Mouse (Mus musculus) layer of hippocampus, adult 2 months (tissue): ENCODE data around the gene Fbxw22. TPM values are rescaled to one million over a fixed set of nuclear protein-coding genes. Genes with fewer than 3 reads are reported as not detected.
"Not testable (repeated sequence)": the region's sequence is repeated elsewhere in the genome, so short reads cannot be mapped to it uniquely, and the experiment has no call there.

Experiments used
- DNase-seq, 2 experiments: peaks; one replicate each; pipeline ENCODE4 v3.0.0; 2022; ENCODE audit warnings: low spot score in 2 of 2
- H3K27ac ChIP-seq: fragments of 200-600 bp; 2 replicates; pipeline ENCODE4 v1.8.1; 2022
- H3K4me3 ChIP-seq: fragments of 200-600 bp; 2 replicates; pipeline ENCODE4 v1.8.1; 2022; ENCODE audit warnings: mild to moderate bottlenecking
- CTCF ChIP-seq: fragments of 200-600 bp; conservative IDR thresholded peaks from 2 replicates; pipeline ENCODE4 v1.8.1; 2022; ENCODE audit warnings: antibody characterized with exemption, mild to moderate bottlenecking, moderate library complexity
- long read RNA-seq, 2 experiments: library from polyadenylated mRNA; stranded (forward); transcript quantifications; one replicate each; pipeline ENCODE4 v2.0.0; 2021; ENCODE audit warnings: borderline mapping rate in 2 of 2
- total RNA-seq, 2 experiments: library from RNA; stranded (reverse); gene quantifications; 2 replicates each; pipeline ENCODE4 v1.2.3; 2021

Gene Fbxw22
- not detected for total RNA-seq
- long read RNA-seq, experiment 1, result 0 reads
- long read RNA-seq, experiment 2, result 0 reads

- not testable (repeated sequence) for H3K4me3 ChIP-seq, H3K27ac ChIP-seq, DNase-seq
These were observed at the start of gene Fbxw22 for GRCm38 (mm10) chr9:109404196-109404595. Gene Fbxw22, minus strand, starts transcription at chr9:109404296.

- Histone ChIP-seq H3K4me3 (no peak within 1 kb of the TSS), H3K27ac (no peak within 1 kb of the TSS)
- no peak for TF ChIP-seq CTCF
- no peak for DNase-seq
These were observed 44.9 kb upstream of the Fbxw22 start, which contains the start of gene Fbxw16 for GRCm38 (mm10) chr9:109449040-109449439. Gene Fbxw16, minus strand, starts transcription at chr9:109449140.

- DNase-seq, result no peak
- H3K4me3 ChIP-seq, result no peak overlapping the region
- no peak overlapping the region for H3K27ac ChIP-seq
- no peak for TF ChIP-seq CTCF
These were observed 28.9 kb upstream of the Fbxw22 start for GRCm38 (mm10) chr9:109432956-109433355.

GRCm38 (mm10) chr9:109339559-109339958 is 64.5 kb downstream of the Fbxw22 start, which contains the start of gene Fbxw28:
Gene Fbxw28, minus strand, starts transcription at chr9:109339659.
- H3K27ac ChIP-seq, H3K4me3 ChIP-seq, DNase-seq: not testable (repeated sequence)

Other genes starting within 250 kb of the Fbxw22 start
- gene Fbxw21, start 242.3 kb downstream of the Fbxw22 start, total RNA-seq, result not detected
- not detected for gene Fbxw13, start 208.3 kb downstream of the Fbxw22 start, total RNA-seq
- not detected for gene Fbxw20, start 169.5 kb downstream of the Fbxw22 start, total RNA-seq
- not detected for gene Fbxw14, start 116.6 kb downstream of the Fbxw22 start, total RNA-seq
- gene Fbxw28, start 64.6 kb downstream of the Fbxw22 start, total RNA-seq, result not detected
- gene Fbxw16, start 44.8 kb upstream of the Fbxw22 start, total RNA-seq, result not detected
- gene Fbxw19, start 91.6 kb upstream of the Fbxw22 start, total RNA-seq, result not detected
- gene Fbxw15, start 164.0 kb upstream of the Fbxw22 start, total RNA-seq, result not detected
- not detected for gene Fbxw24, start 221.8 kb upstream of the Fbxw22 start, total RNA-seq